Mouse (Mus musculus) kidney, adult 10 weeks (tissue): ENCODE data around the gene Bmp2k. TPM values are rescaled to one million over a fixed set of nuclear protein-coding genes. Genes with fewer than 3 reads are reported as not detected.

Experiments used
- polyA plus RNA-seq: library from polyadenylated mRNA; stranded (reverse); fragments of 350-450 nt; fragmentation: Illumina TruSeq; extraction: RNeasy Lipid Tissue Mini Kit (QIAGEN cat#74804); gene quantifications from one replicate; pipeline ENCODE4 v1.2.3, GENCODE M21; 2014; ENCODE audit warnings: low read depth, low replicate concordance

Gene Bmp2k
- polyA plus RNA-seq = 23.7 TPM

GRCm38 (mm10) chr5:96997310-96997801 is at the start of gene Bmp2k:
TSS of gene Bmp2k (plus strand) at chr5:96997689.

GRCm38 (mm10) chr5:97111207-97111910 is 113.9 kb downstream of the Bmp2k start, which contains the start of gene Paqr3:
TSS of gene Paqr3 (minus strand) at chr5:97111596.

Other genes with a start within 250 kb of the Bmp2k start
- gene Anxa3, start 204.3 kb upstream of the Bmp2k start, polyA plus RNA-seq = 44.1 TPM
- gene Paqr3, start 113.9 kb downstream of the Bmp2k start, polyA plus RNA-seq = 2.4 TPM